Mouse (Mus musculus) limb, embryonic 13.5 days (tissue): ENCODE measurements around the gene Amy1. TPM values are rescaled to one million over a fixed set of nuclear protein-coding genes. Genes with fewer than 3 reads are reported as not detected.
"Not testable (repeated sequence)": the region's sequence is repeated elsewhere in the genome, so short reads cannot be mapped to it uniquely, and the experiment has no call there.

Source experiments
- ATAC-seq: fragments of 200-750 bp; cut with Nextera tagmentation; 2 replicates; pipeline ENCODE4 v1.8.0; 2017; ENCODE audit warnings: low read depth, moderate number of reproducible peaks, moderate TSS enrichment; ENCODE audit not compliant: low FRiP score
- H3K27ac ChIP-seq: fragments of 300-500 bp; sonication (generic); 2 replicates; pipeline ENCODE4 v1.5.1; 2015; ENCODE audit warnings: inconsistent platforms, mild to moderate bottlenecking, moderate library complexity
- H3K27me3 ChIP-seq: fragments of 300-500 bp; sonication (generic); 2 replicates; pipeline ENCODE4 v1.6.1; 2015; ENCODE audit warnings: mild to moderate bottlenecking, inconsistent platforms
- H3K36me3 ChIP-seq: fragments of 300-500 bp; sonication (generic); 2 replicates; pipeline ENCODE4 v1.6.1; 2015; ENCODE audit warnings: inconsistent platforms, mild to moderate bottlenecking, moderate library complexity
- H3K4me1 ChIP-seq: fragments of 300-500 bp; sonication (generic); 2 replicates; pipeline ENCODE4 v1.6.1; 2015; ENCODE audit warnings: inconsistent platforms
- H3K4me2 ChIP-seq: fragments of 300-500 bp; sonication (generic); replicated peaks from 2 replicates; pipeline ENCODE4 v1.6.1; 2015; ENCODE audit warnings: inconsistent platforms, mild to moderate bottlenecking, moderate library complexity
- H3K4me3 ChIP-seq: fragments of 300-500 bp; sonication (generic); 2 replicates; pipeline ENCODE4 v1.5.1; 2015; ENCODE audit warnings: moderate library complexity, mild to moderate bottlenecking, inconsistent platforms
- H3K9ac ChIP-seq: fragments of 300-500 bp; sonication (generic); 2 replicates; pipeline ENCODE4 v1.6.1; 2015; ENCODE audit warnings: mild to moderate bottlenecking, inconsistent platforms
- H3K9me3 ChIP-seq: fragments of 300-500 bp; sonication (generic); 2 replicates; pipeline ENCODE4 v1.6.1; 2016; ENCODE audit warnings: inconsistent platforms
- WGBS: fragments of 180-500 bp; shearing (Covaris S2); methylation state at CpG from one replicate; pipeline ENCODE4 v1.1.7; 2015; 5-methylcytosine and 5-hydroxymethylcytosine counted together
- polyA plus RNA-seq: library from polyadenylated mRNA; unstranded; fragments of >200 nt; fragmentation: Nextera tagmentation; extraction: Ambion mirVana; gene quantifications from 2 replicates; pipeline ENCODE4 v1.2.1, GENCODE M21; 2015

Gene Amy1
- 0.99 and 1.4 TPM in 2 replicates for polyA plus RNA-seq

DNA sequence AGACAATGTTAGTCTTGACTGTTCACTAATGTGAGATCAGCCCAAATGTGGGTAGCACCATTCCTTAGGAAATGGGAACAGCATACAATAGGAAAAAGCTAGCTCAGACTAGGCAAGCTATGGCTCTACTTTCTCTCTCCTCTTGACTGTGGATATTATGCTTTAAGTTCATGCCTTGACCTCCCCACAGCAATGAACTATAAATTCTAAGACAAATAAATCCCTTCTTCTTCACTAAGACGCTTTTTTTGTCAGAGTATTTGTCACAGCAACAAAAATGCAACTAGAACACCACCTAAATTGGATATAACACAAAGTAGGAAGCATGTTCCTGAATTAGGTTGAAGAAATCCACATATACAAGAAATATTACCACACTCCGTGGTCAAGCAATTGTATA, at the start of gene Amy1:
TSS of gene Amy1 (minus strand) at position 101 of the 400 bp plus-strand sequence.
- H3K27me3 ChIP-seq: no peaks in the 10 kb centered on the region
- no peaks in the 10 kb centered on the region for H3K9me3 ChIP-seq
- H3K4me3 ChIP-seq: no peak within 1 kb of the TSS
- no peaks in the 10 kb centered on the region for H3K4me1 ChIP-seq
- 89% methylated on average over 2 of the region's 2 CpGs for WGBS
- ATAC-seq: no peak
- H3K9ac ChIP-seq: no peak within 1 kb of the TSS
- no peak within 1 kb of the TSS for H3K4me2 ChIP-seq
- peaks cover 21% of the 10 kb centered on the region for H3K36me3 ChIP-seq
- no peak within 1 kb of the TSS for H3K27ac ChIP-seq

DNA sequence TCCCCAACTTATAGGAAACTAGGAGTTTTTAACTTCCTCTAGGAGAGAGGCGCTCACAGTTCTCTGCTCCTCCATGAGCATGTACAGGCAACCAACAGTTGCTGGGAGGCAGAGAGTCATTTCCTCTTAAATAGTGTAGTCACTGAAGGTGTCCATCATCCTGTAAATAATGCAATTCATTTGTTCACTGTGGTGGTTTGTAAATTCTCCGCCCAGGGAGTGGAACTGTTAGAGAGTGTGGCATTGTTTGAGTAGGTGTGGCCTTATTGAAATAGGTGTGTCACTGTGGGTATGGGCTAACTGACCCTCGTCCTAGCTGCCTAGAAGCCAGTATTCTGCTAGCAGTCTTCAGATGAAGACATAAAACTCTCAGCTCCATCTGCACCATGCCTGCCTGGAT, 47.8 kb upstream of the Amy1 start:
- Histone ChIP-seq H3K4me3 (no peak overlapping the region), H3K9ac (no peak overlapping the region), H3K4me2 (no peak overlapping the region), H3K27me3 (no peaks in the 10 kb centered on the region), H3K36me3 (no peaks in the 10 kb centered on the region), H3K4me1 (no peaks in the 10 kb centered on the region), H3K9me3 (no peaks in the 10 kb centered on the region), H3K27ac (no peak overlapping the region)
- WGBS: 75% methylated on average over 3 of the region's 3 CpGs
- no peak for ATAC-seq

DNA sequence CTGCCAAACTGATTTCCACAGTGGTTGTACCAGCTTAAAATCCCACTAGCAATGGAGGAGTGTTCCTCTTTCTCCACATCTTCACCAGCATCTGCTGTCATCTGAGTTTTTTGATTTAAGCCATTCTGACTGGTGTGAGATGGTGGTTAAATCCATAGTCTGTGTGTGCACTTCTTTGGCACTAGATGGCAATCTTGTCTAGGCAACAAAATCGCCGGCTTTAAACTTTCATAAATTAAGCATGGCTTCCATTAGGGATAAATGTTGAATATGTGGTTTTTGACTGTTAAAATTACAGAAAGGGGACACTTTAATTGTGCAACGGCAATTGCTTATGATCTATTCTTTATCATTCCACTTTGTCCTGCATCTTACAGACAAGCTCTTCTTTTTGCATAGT, 44.9 kb upstream of the Amy1 start:
- not testable (repeated sequence) for H3K9me3 ChIP-seq, H3K9ac ChIP-seq, H3K27ac ChIP-seq, H3K4me2 ChIP-seq, H3K4me1 ChIP-seq, ATAC-seq, H3K4me3 ChIP-seq, H3K36me3 ChIP-seq, H3K27me3 ChIP-seq
- 35% methylated on average over 3 of the region's 3 CpGs for WGBS

DNA sequence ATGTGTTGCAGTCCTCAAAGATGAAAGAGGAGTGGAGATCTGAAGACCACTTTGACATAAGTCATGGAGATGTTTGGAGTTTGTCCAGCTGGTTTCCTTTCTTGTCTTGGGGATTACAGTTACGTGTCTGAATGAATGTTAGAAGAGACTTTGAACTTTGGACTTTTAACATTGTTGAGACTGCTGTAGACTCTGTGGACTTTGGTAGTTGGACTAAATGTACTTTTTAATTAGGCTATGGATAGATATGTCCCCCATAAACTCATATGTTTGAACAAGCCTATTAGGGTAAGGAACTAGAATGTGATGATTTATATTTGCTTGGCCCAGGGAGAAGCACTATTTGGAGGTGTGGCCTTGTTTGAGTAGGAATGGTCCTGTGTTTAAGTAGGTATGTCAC, 33.0 kb upstream of the Amy1 start:
- Histone ChIP-seq H3K9me3 (no peaks in the 10 kb centered on the region), H3K4me1 (no peaks in the 10 kb centered on the region), H3K27ac (no peak overlapping the region), H3K9ac (no peak overlapping the region), H3K4me2 (no peak overlapping the region), H3K4me3 (no peak overlapping the region), H3K36me3 (no peaks in the 10 kb centered on the region), H3K27me3 (no peaks in the 10 kb centered on the region)
- no peak for ATAC-seq
- 84% methylated on average over 1 of the region's 1 CpGs for WGBS

DNA sequence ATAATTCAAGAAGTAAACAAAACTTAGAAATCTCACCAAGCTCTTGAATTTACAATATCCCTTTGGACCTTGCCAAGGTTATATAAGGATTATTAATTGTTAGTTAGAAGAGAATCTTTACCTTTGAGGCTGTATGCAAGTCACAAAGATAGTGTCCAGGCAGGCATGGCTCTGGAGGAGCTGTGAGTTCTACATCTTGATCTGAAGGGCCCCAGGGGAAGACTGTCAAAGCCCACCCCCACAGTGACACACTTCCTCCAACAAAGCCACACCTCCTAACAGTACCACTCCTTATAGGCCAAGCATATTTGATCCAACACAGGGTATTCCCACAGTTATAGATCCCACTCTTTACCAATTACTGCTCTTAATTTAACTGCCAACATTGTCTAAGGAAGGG, 27.7 kb upstream of the Amy1 start:
- no peak overlapping the region for H3K9ac ChIP-seq
- H3K4me3 ChIP-seq: no peak overlapping the region
- H3K4me1 ChIP-seq: peaks cover 6% of the 10 kb centered on the region; the same call in 1 of the 2 replicates
- no peaks in the 10 kb centered on the region for H3K36me3 ChIP-seq
- ATAC-seq: no peak
- H3K27ac ChIP-seq: no peak overlapping the region
- no peaks in the 10 kb centered on the region for H3K27me3 ChIP-seq
- no peaks in the 10 kb centered on the region for H3K9me3 ChIP-seq
- no peak overlapping the region for H3K4me2 ChIP-seq

DNA sequence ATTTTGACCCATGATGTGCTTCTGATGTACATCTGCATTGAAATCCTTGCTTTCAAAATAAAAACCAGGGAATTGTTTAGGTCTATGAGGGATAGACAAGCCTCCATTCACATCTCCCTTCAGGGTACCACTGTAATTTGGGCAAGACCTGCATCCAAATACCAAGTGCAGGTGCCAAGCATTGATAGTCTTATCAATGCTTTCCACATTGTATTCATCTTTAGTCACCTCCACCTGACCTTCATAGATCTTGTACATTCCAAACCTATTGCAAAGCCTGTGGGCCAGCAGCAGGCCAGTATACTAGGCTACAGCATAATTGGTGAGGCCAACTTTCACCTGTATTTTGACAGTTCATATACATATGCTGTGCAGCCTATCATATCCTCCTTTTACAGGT, 25.1 kb upstream of the Amy1 start:
- Histone ChIP-seq H3K27ac (no peak overlapping the region), H3K4me1 (peaks cover 6% of the 10 kb centered on the region; the same call in 1 of the 2 replicates), H3K36me3 (peaks cover 6% of the 10 kb centered on the region), H3K27me3 (no peaks in the 10 kb centered on the region), H3K4me3 (no peak overlapping the region), H3K9ac (no peak overlapping the region), H3K9me3 (no peaks in the 10 kb centered on the region), H3K4me2 (no peak overlapping the region)
- no peak for ATAC-seq

DNA sequence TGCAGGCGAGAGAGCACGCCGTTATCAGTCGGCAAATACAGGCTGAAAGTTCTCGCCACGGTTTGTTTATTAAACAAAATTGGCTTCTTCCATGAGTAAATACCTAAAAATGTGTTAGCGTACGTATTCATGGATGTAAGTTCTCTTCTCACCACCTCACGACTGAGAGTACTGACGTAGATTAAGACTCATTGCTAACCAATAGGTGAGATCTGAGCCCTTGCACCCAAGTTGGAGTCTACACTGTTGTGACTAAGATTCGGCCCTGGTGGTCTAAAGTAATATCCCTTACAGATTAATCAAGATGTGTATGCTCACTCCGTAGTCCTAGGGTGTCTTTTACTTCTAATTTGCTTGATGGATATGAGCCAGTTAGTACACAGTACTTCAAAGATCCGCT, 24.1 kb upstream of the Amy1 start:
- WGBS: 18% methylated on average over 13 of the region's 13 CpGs
- ATAC-seq: no peak
- peak overlapping the region; percentile 83 for H3K9ac ChIP-seq

DNA sequence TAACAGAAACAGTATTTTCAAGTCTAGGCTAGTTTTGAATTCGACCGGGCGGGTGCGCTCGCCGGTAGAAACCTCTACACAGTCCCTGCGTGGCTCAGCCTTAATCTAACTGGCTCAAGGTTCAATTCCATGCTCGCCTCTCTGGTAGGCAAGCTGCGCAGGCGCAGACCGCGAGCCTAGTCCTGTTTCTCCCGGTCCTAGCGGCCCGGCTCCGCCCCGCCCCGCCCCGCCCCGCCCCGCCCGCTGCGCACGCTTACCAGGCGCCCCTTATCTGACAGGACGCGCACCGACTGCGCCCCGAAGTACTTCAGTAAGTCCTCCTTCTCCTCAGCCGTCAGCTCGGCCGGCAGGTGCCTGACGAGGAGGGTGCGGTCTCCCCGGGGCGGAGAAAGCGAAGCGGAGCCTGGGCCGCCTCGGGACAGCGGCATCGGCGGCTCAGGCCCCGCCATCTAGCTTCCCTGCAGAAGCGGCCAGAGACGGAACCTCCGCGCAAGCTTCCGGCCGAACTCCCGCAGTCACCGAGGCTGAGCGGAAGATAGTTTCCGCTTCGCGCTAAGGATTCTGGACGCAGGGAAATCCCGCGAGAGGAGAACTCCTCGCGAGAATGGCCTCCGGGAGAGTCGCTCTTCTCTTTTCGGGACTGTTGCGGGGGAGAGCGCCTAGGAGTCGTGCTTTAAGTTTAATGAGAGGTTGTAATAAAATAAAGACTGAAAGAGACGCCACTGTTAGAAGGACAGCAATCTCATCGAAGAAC, 23.3 kb upstream of the Amy1 start, which contains the start of gene Rnpc3:
TSS of gene Rnpc3 (minus strand) at position 544 of the 754 bp plus-strand sequence.
- Histone ChIP-seq H3K27me3 (no peaks in the 10 kb centered on the region), H3K9ac (peak within 1 kb of the TSS; percentile 83), H3K27ac (peak within 1 kb of the TSS; percentile 99), H3K36me3 (peaks cover 11% of the 10 kb centered on the region), H3K4me2 (peak within 1 kb of the TSS; percentile 77), H3K9me3 (no peaks in the 10 kb centered on the region), H3K4me3 (peak within 1 kb of the TSS; percentile 73), H3K4me1 (peaks cover 6% of the 10 kb centered on the region; the same call in 1 of the 2 replicates)
- ATAC-seq: peak; percentile 98
- under 1% methylated on average over 68 of the region's 70 CpGs for WGBS

More for the DNA sequence above, 24.1 kb upstream of the Amy1 start:
- Histone ChIP-seq H3K4me3 (peak overlapping the region; percentile 73), H3K27me3 (no peaks in the 10 kb centered on the region), H3K9me3 (no peaks in the 10 kb centered on the region), H3K27ac (peak overlapping the region; percentile 99), H3K4me1 (peaks cover 6% of the 10 kb centered on the region; the same call in 1 of the 2 replicates), H3K36me3 (peaks cover 11% of the 10 kb centered on the region), H3K4me2 (peak overlapping the region; percentile 77)

DNA sequence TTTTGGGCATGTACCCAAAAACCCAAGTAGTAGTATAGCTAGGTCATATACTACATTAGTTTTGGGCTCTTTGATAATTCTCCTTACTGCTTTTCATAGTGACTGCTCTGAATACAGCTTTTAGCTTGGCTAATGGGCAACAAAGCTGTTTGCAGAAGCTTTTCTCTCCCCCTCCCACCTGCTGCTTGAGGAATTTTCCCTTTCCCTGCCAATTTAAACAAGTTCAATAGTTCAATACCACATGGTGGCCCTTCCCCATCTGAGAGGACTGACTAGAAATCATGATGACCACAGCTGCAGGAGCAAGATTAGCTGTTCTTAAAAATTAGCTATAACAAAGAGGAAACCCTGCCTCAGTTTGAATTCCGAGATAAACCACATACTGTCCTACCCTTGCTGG, 15.7 kb downstream of the Amy1 start:
- no peak for ATAC-seq
- H3K4me1 ChIP-seq: no peaks in the 10 kb centered on the region
- H3K27ac ChIP-seq: no peak overlapping the region
- H3K27me3 ChIP-seq: no peaks in the 10 kb centered on the region
- no peaks in the 10 kb centered on the region for H3K9me3 ChIP-seq
- H3K9ac ChIP-seq: no peak overlapping the region
- H3K4me2 ChIP-seq: no peak overlapping the region
- peaks cover 5% of the 10 kb centered on the region; the same call in 1 of the 2 replicates for H3K36me3 ChIP-seq
- H3K4me3 ChIP-seq: no peak overlapping the region
- 85% methylated on average over 1 of the region's 1 CpGs for WGBS

DNA sequence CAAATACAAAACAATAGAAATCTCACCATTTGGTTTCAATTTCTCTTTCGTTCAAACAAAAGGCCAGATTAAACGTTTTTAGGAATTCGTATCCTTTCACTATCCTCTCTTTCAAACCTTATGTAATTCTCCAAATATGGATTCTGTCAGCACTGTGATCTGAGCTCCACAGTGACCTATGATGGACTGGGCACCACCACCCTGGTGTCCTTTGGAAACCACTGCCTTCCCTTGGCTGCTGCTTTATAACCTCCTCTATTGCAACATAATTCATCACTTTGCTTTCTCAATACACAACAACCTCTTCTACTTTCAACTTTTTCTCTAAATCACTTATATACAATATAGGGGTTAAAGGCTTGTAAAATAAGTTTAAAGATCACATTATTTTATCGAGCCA, 31.9 kb downstream of the Amy1 start:
- WGBS: 76% methylated on average over 4 of the region's 4 CpGs
- Histone ChIP-seq H3K27ac (no peak overlapping the region), H3K36me3 (no peaks in the 10 kb centered on the region), H3K9me3 (no peaks in the 10 kb centered on the region), H3K9ac (no peak overlapping the region), H3K4me3 (no peak overlapping the region), H3K4me2 (no peak overlapping the region), H3K4me1 (no peaks in the 10 kb centered on the region), H3K27me3 (no peaks in the 10 kb centered on the region)
- ATAC-seq: no peak

DNA sequence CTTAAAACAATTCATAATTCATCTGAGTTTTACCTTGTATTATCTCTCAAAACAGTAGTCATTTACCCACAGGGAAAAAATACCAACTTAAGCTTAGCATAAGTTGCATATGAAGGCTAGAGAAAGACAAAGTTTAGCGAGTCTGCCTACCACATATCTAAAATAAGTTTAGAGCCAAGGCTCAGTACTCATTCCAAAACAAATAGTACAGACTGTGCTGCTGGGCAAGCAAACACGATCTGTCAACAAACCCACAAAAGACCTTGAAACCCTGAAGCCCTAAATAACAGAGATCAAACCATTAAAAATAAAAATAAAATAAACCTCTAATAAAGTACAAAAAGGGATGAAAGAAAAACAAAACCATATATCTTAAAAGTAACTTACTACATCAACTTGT, 32.4 kb downstream of the Amy1 start:
- Histone ChIP-seq H3K4me3 (no peak overlapping the region), H3K9ac (no peak overlapping the region), H3K27me3 (no peaks in the 10 kb centered on the region), H3K9me3 (no peaks in the 10 kb centered on the region), H3K4me2 (no peak overlapping the region), H3K27ac (no peak overlapping the region), H3K4me1 (no peaks in the 10 kb centered on the region), H3K36me3 (no peaks in the 10 kb centered on the region)
- ATAC-seq: no peak
- WGBS: 75% methylated on average over 2 of the region's 2 CpGs

DNA sequence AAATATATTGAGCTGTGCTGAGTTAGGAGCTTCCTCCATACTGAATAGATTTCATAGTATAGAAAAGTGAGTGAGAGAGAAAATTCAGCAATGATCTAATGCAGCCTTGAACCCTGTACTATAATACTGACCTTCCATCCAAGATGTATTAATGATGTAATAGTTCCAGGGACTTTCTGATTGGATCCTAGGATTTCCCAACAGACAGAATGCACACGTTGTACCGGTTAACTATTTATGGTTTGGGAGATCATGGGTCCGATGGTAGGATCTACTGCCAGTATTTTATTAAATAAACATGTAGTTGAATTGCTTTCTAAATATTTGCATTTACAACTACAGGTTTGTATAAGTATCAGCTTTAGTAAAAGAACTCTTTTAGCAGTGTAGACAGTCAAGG, 34.3 kb downstream of the Amy1 start:
- Histone ChIP-seq H3K27ac (no peak overlapping the region), H3K4me1 (no peaks in the 10 kb centered on the region), H3K4me2 (no peak overlapping the region), H3K27me3 (no peaks in the 10 kb centered on the region), H3K36me3 (no peaks in the 10 kb centered on the region), H3K9me3 (no peaks in the 10 kb centered on the region), H3K9ac (no peak overlapping the region), H3K4me3 (no peak overlapping the region)
- WGBS: 79% methylated on average over 3 of the region's 3 CpGs
- no peak for ATAC-seq

DNA sequence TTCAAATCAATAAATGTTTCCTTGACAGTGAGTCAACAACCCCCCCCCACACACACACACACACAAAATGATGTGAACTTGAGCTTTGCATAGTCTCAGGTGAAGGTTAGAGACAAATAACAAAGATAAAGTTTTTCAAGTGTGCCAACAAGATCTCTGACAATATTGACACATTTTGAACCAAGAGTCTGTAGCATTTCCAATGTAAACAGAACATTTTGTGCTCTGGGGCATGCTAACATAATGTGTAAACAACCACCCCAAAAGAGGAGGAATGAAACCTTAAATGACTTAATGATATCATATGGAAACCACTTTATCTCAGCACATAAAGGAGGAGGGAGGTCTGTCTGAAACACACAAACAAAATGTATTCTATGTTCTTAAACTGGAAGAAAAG, 66.8 kb downstream of the Amy1 start:
- H3K4me2 ChIP-seq: no peak overlapping the region
- no peaks in the 10 kb centered on the region for H3K27me3 ChIP-seq
- no peak overlapping the region for H3K9ac ChIP-seq
- H3K4me3 ChIP-seq: no peak overlapping the region
- no peaks in the 10 kb centered on the region for H3K9me3 ChIP-seq
- no peaks in the 10 kb centered on the region for H3K4me1 ChIP-seq
- H3K36me3 ChIP-seq: no peaks in the 10 kb centered on the region
- H3K27ac ChIP-seq: no peak overlapping the region
- ATAC-seq: no peak
